Comparison of ENCODE assay signal across 22 mouse cellular contexts in genomic region chr2:72178515-72178914, GRCm38 (mm10).
DNase-seq lines count a peak whose midpoint lies in the region; ATAC-seq lines count a peak whose summit lies in the region.
"Had no signal": no experiment of that assay in that cellular context is flagged by ENCODE, and none has a peak within 500 bp of the region (broad histone marks: within the 10 kb centered on the region; RNA-seq: fewer than 3 reads in every experiment).

No protein-coding gene starts in this region.

- no peak overlapping the region for H3K9ac ChIP-seq in forebrain, embryonic 12.5 days
- H3K9ac ChIP-seq in forebrain, embryonic 16.5 days (replicated peaks; ENCODE audit: low read depth, low read length): no peak overlapping the region
- H3K9ac ChIP-seq in hindbrain, embryonic 13.5 days: no peak overlapping the region
- no peak overlapping the region for H3K9ac ChIP-seq in hindbrain, embryonic 11.5 days (ENCODE audit: low read depth, low read length)
- H3K9ac ChIP-seq in neural tube, embryonic 13.5 days: no peak overlapping the region
- H3K9ac ChIP-seq: embryonic facial prominence, embryonic 12.5 days; intestine, embryonic 15.5 days; limb, embryonic 12.5 days; liver, embryonic 12.5 days had no signal

- no peaks in the 10 kb centered on the region for H3K36me3 ChIP-seq in forebrain, embryonic 12.5 days (replicated peaks)
- H3K36me3 ChIP-seq in forebrain, embryonic 16.5 days (ENCODE audit: control insufficient read depth, insufficient read depth): no peaks in the 10 kb centered on the region
- no peaks in the 10 kb centered on the region for H3K36me3 ChIP-seq in hindbrain, embryonic 13.5 days
- no peaks in the 10 kb centered on the region for H3K36me3 ChIP-seq in hindbrain, embryonic 11.5 days (ENCODE audit: control insufficient read depth, insufficient read depth, low read length)
- peaks cover 4% of the 10 kb centered on the region; the same call in 1 of the 2 replicates for H3K36me3 ChIP-seq in neural tube, embryonic 13.5 days
- H3K36me3 ChIP-seq: embryonic facial prominence, embryonic 12.5 days; intestine, embryonic 15.5 days; limb, embryonic 12.5 days; liver, embryonic 12.5 days had no signal

- H3K9me3 ChIP-seq in forebrain, embryonic 12.5 days: no peaks in the 10 kb centered on the region
- no peaks in the 10 kb centered on the region for H3K9me3 ChIP-seq in forebrain, embryonic 16.5 days (ENCODE audit: control insufficient read depth, low read length)
- no peaks in the 10 kb centered on the region for H3K9me3 ChIP-seq in hindbrain, embryonic 13.5 days
- no peaks in the 10 kb centered on the region for H3K9me3 ChIP-seq in hindbrain, embryonic 11.5 days (ENCODE audit: control insufficient read depth, low read length)
- H3K9me3 ChIP-seq in neural tube, embryonic 13.5 days: no peaks in the 10 kb centered on the region
- H3K9me3 ChIP-seq: embryonic facial prominence, embryonic 12.5 days; intestine, embryonic 15.5 days; limb, embryonic 12.5 days; liver, embryonic 12.5 days had no signal

- peaks cover 19% of the 10 kb centered on the region for H3K4me1 ChIP-seq in forebrain, embryonic 12.5 days
- H3K4me1 ChIP-seq in forebrain, embryonic 16.5 days (replicated peaks; ENCODE audit: control insufficient read depth, insufficient read depth, low read length): peaks cover 17% of the 10 kb centered on the region
- H3K4me1 ChIP-seq in hindbrain, embryonic 13.5 days (replicated peaks): peaks cover 37% of the 10 kb centered on the region
- H3K4me1 ChIP-seq in hindbrain, embryonic 11.5 days (replicated peaks; ENCODE audit: control insufficient read depth, insufficient read depth, low read length): no peaks in the 10 kb centered on the region; the same call in 1 of the 2 replicates
- peaks cover 37% of the 10 kb centered on the region for H3K4me1 ChIP-seq in neural tube, embryonic 13.5 days (replicated peaks)
- H3K4me1 ChIP-seq: intestine, embryonic 15.5 days had no signal

- H3K4me3 ChIP-seq in forebrain, embryonic 12.5 days (replicated peaks): no peak overlapping the region
- no peak overlapping the region for H3K4me3 ChIP-seq in forebrain, embryonic 16.5 days (replicated peaks; ENCODE audit: low read length)
- no peak overlapping the region for H3K4me3 ChIP-seq in hindbrain, embryonic 13.5 days
- no peak overlapping the region for H3K4me3 ChIP-seq in hindbrain, embryonic 11.5 days (ENCODE audit: low read depth, low read length)
- H3K4me3 ChIP-seq in neural tube, embryonic 13.5 days: no peak overlapping the region
- H3K4me3 ChIP-seq: embryonic facial prominence, embryonic 12.5 days; intestine, embryonic 15.5 days; limb, embryonic 12.5 days; liver, embryonic 12.5 days had no signal

- WGBS in forebrain, embryonic 12.5 days: 69% methylated on average over 11 of the region's 11 CpGs
- WGBS in forebrain, embryonic 16.5 days: 51% methylated on average over 11 of the region's 11 CpGs
- 65% methylated on average over 11 of the region's 11 CpGs for WGBS in hindbrain, embryonic 13.5 days
- WGBS in hindbrain, embryonic 11.5 days: 78% methylated on average over 11 of the region's 11 CpGs
- WGBS in neural tube, embryonic 13.5 days: 61% methylated on average over 11 of the region's 11 CpGs

- peaks cover 4% of the 10 kb centered on the region; the same call in 1 of the 2 replicates for H3K27me3 ChIP-seq in forebrain, embryonic 12.5 days
- H3K27me3 ChIP-seq in forebrain, embryonic 16.5 days (replicated peaks; ENCODE audit: control insufficient read depth, insufficient read depth, low read length): no peaks in the 10 kb centered on the region
- H3K27me3 ChIP-seq in hindbrain, embryonic 13.5 days: no peaks in the 10 kb centered on the region
- H3K27me3 ChIP-seq in hindbrain, embryonic 11.5 days (ENCODE audit: control insufficient read depth, insufficient read depth, low read length): no peaks in the 10 kb centered on the region
- H3K27me3 ChIP-seq in neural tube, embryonic 13.5 days: no peaks in the 10 kb centered on the region
- H3K27me3 ChIP-seq: embryonic facial prominence, embryonic 12.5 days; intestine, embryonic 15.5 days; limb, embryonic 12.5 days; liver, embryonic 12.5 days had no signal

- H3K27ac ChIP-seq in forebrain, embryonic 12.5 days: peak overlapping the region; percentile 38
- no peak overlapping the region for H3K27ac ChIP-seq in forebrain, embryonic 16.5 days (ENCODE audit: low read length)
- peak overlapping the region; percentile 46; the same call in 1 of the 2 replicates for H3K27ac ChIP-seq in hindbrain, embryonic 13.5 days
- no peak overlapping the region for H3K27ac ChIP-seq in hindbrain, embryonic 11.5 days (ENCODE audit: low read depth, low read length)
- peak overlapping the region; percentile 59 for H3K27ac ChIP-seq in neural tube, embryonic 13.5 days (replicated peaks)
- H3K27ac ChIP-seq: embryonic facial prominence, embryonic 12.5 days; intestine, embryonic 15.5 days; limb, embryonic 12.5 days; liver, embryonic 12.5 days had no signal

- DNase-seq in hindbrain, embryonic 11.5 days (ENCODE audit: low spot score): no peak
- no peak for DNase-seq in neural tube, embryonic 10.5 days (ENCODE audit: extremely low spot score, low spot score)
- peak; percentile 57 for DNase-seq in retina, postnatal 1 day
- DNase-seq in urinary bladder, postnatal 10 days (ENCODE audit: low spot score): no peak
- DNase-seq: adrenal gland, postnatal 10 days; cerebellum, adult 2 months; heart, postnatal 4 days; kidney, adult 8-10 months; kidney, postnatal 14 days; layer of hippocampus, postnatal 36 days; lung, adult 2 months; lung, postnatal 14 days; thymus, adult 18-20 months; thymus, postnatal 36 days had no signal

- ATAC-seq in forebrain, embryonic 12.5 days (ENCODE audit: low FRiP score): peak; percentile 67; the same call in 1 of the 2 replicates
- no peak for ATAC-seq in forebrain, embryonic 16.5 days
- ATAC-seq in hindbrain, embryonic 13.5 days (ENCODE audit: low FRiP score): peak; percentile 68; the same call in 1 of the 2 replicates
- no peak for ATAC-seq in hindbrain, embryonic 11.5 days (ENCODE audit: low FRiP score)
- ATAC-seq in neural tube, embryonic 13.5 days (ENCODE audit: low read depth): peak; percentile 67; the same call in 1 of the 2 replicates
- ATAC-seq: intestine, embryonic 15.5 days had no signal

- no peak overlapping the region for H3K4me2 ChIP-seq in forebrain, embryonic 12.5 days
- H3K4me2 ChIP-seq in forebrain, embryonic 16.5 days (ENCODE audit: low read length): no peak overlapping the region
- no peak overlapping the region for H3K4me2 ChIP-seq in hindbrain, embryonic 13.5 days
- no peak overlapping the region for H3K4me2 ChIP-seq in hindbrain, embryonic 11.5 days (replicated peaks; ENCODE audit: low read depth, low read length)
- H3K4me2 ChIP-seq in neural tube, embryonic 13.5 days: peak overlapping the region; percentile 21; the same call in 1 of the 2 replicates
- H3K4me2 ChIP-seq: embryonic facial prominence, embryonic 12.5 days; intestine, embryonic 15.5 days; limb, embryonic 12.5 days; liver, embryonic 12.5 days had no signal

Comparison
In these comparisons a context has a peak if more than half of its experiments do, and no peak if none do; other contexts are left out.
1. ATAC-seq: peak in forebrain, embryonic 12.5 days (single experiment), hindbrain, embryonic 13.5 days (single experiment) and neural tube, embryonic 13.5 days (single experiment); none in forebrain, embryonic 16.5 days (single experiment) and hindbrain, embryonic 11.5 days (single experiment).
2. H3K27ac ChIP-seq: peak in forebrain, embryonic 12.5 days (single experiment), hindbrain, embryonic 13.5 days (single experiment) and neural tube, embryonic 13.5 days (single experiment); none in forebrain, embryonic 16.5 days (single experiment) and hindbrain, embryonic 11.5 days (single experiment).